ENCODE assay signal across 10 mouse cellular contexts in genomic region chr2:173024392-173024791, GRCm38 (mm10). TPM values are rescaled to one million over a fixed set of nuclear protein-coding genes. Genes with fewer than 3 reads are reported as not detected.
DNase-seq lines count a peak whose midpoint lies in the region; ATAC-seq and TF ChIP-seq lines count a peak whose summit lies in the region.
"Had no signal": no experiment of that assay in that cellular context is flagged by ENCODE, and none has a peak within 500 bp of the region (broad histone marks: within the 10 kb centered on the region; RNA-seq: fewer than 3 reads in every experiment).

No protein-coding gene starts in this region.

- peaks cover 15% of the 10 kb centered on the region for H3K27me3 ChIP-seq in forebrain, embryonic 12.5 days
- H3K27me3 ChIP-seq in forebrain, postnatal 0 days (ENCODE audit: insufficient read depth, low read length) = no peaks in the 10 kb centered on the region
- H3K27me3 ChIP-seq in megakaryocyte, embryonic 14.5 days (replicated peaks) = no peaks in the 10 kb centered on the region
- H3K27me3 ChIP-seq in intestine, embryonic 14.5 days (replicated peaks; ENCODE audit: control insufficient read depth, insufficient read depth, low read length) = peaks cover 8% of the 10 kb centered on the region

- no peak overlapping the region for H3K27ac ChIP-seq in forebrain, embryonic 12.5 days
- no peak overlapping the region for H3K27ac ChIP-seq in forebrain, postnatal 0 days (ENCODE audit: low read depth, low read length)
- no peak overlapping the region; the same call in 1 of the 2 replicates for H3K27ac ChIP-seq in intestine, embryonic 14.5 days (ENCODE audit: low read depth)

- H3K4me3 ChIP-seq in forebrain, embryonic 12.5 days (replicated peaks) = peak overlapping the region; percentile 77
- no peak overlapping the region for H3K4me3 ChIP-seq in forebrain, postnatal 0 days (ENCODE audit: low read depth, low read length)
- H3K4me3 ChIP-seq in megakaryocyte, embryonic 14.5 days (replicated peaks) = peak overlapping the region; percentile 97
- no peak overlapping the region for H3K4me3 ChIP-seq in intestine, embryonic 14.5 days (ENCODE audit: low read depth, low read length)

- peaks cover 53% of the 10 kb centered on the region for H3K36me3 ChIP-seq in forebrain, embryonic 12.5 days (replicated peaks)
- 0 out of 2 replicates have a peak, but pooled peaks cover 4% of the 10 kb centered on the region for H3K36me3 ChIP-seq in forebrain, postnatal 0 days (ENCODE audit: insufficient read depth)
- peaks cover 72% of the 10 kb centered on the region for H3K36me3 ChIP-seq in megakaryocyte, embryonic 14.5 days (replicated peaks; ENCODE audit: low read length)
- peaks cover 14% of the 10 kb centered on the region for H3K36me3 ChIP-seq in intestine, embryonic 14.5 days (ENCODE audit: control insufficient read depth, insufficient read depth, low read length)

- no peak for DNase-seq in forebrain, postnatal 0 days
- no peak for DNase-seq in intestine, embryonic 14.5 days (ENCODE audit: low spot score)
- peak; percentile 46 for DNase-seq in naive thymus-derived CD4-positive, alpha-beta T cell, adult 2 months (ENCODE audit: low read depth)
- no peak for DNase-seq in right cerebral cortex, postnatal 36 days (ENCODE audit: low spot score in 2 of 2)
- no peak for DNase-seq in right cerebral cortex, postnatal 10 days (ENCODE audit: low spot score in 2 of 2)
- DNase-seq: thymus, postnatal 36 days had no signal

- H3K4me1 ChIP-seq in forebrain, embryonic 12.5 days = peaks cover 65% of the 10 kb centered on the region
- peaks cover 7% of the 10 kb centered on the region for H3K4me1 ChIP-seq in forebrain, postnatal 0 days (ENCODE audit: insufficient read depth)
- peaks cover 83% of the 10 kb centered on the region for H3K4me1 ChIP-seq in megakaryocyte, embryonic 14.5 days
- H3K4me1 ChIP-seq in intestine, embryonic 14.5 days (replicated peaks; ENCODE audit: control insufficient read depth, insufficient read depth, low read length) = peaks cover 29% of the 10 kb centered on the region

- peak overlapping the region; percentile 65 for H3K4me2 ChIP-seq in forebrain, embryonic 12.5 days
- H3K4me2 ChIP-seq in forebrain, postnatal 0 days (ENCODE audit: low read depth) = no peak overlapping the region
- H3K4me2 ChIP-seq in intestine, embryonic 14.5 days (ENCODE audit: low read length) = peak overlapping the region; percentile 75

- no peak for ATAC-seq in forebrain, embryonic 12.5 days (ENCODE audit: low FRiP score)
- no peak for ATAC-seq in forebrain, postnatal 0 days
- ATAC-seq in megakaryocyte, adult 5-6 weeks (ENCODE audit: poor library complexity, severe bottlenecking) = no peak
- no peak for ATAC-seq in intestine, embryonic 14.5 days (replicated peaks; ENCODE audit: low FRiP score, low TSS enrichment, low read depth)

- peak overlapping the region; percentile 77 for H3K9ac ChIP-seq in forebrain, embryonic 12.5 days
- no peak overlapping the region for H3K9ac ChIP-seq in forebrain, postnatal 0 days
- no peak overlapping the region for H3K9ac ChIP-seq in intestine, embryonic 14.5 days (ENCODE audit: low read length)

- H3K9me3 ChIP-seq in forebrain, embryonic 12.5 days = no peaks in the 10 kb centered on the region
- no peaks in the 10 kb centered on the region for H3K9me3 ChIP-seq in forebrain, postnatal 0 days (ENCODE audit: low read length)
- H3K9me3 ChIP-seq in megakaryocyte, embryonic 14.5 days = no peaks in the 10 kb centered on the region
- H3K9me3 ChIP-seq in intestine, embryonic 14.5 days (ENCODE audit: control insufficient read depth, low read length) = no peaks in the 10 kb centered on the region

- TF ChIP-seq CTCF in forebrain, postnatal 0 days (IDR thresholded peaks at IDR 0.05; ENCODE audit: low read depth) = no peak

- WGBS in forebrain, embryonic 12.5 days = 81% methylated on average over 8 of the region's 8 CpGs
- 71% methylated on average over 8 of the region's 8 CpGs for WGBS in forebrain, postnatal 0 days
- 78% methylated on average over 8 of the region's 8 CpGs for WGBS in intestine, embryonic 14.5 days

RNA-seq across cellular contexts. Expression of gene Rbm38, which starts 4.1 kb away (rescaled TPM):
- polyA plus RNA-seq in forebrain, embryonic 12.5 days (2016; fragmentation: Nextera tagmentation; extraction: Ambion mirVana) = 65.0 and 67.6 TPM in 2 replicates
- total RNA-seq in forebrain, postnatal 0 days (2014; rRNA removed) = 5.9 and 6.6 TPM in 2 replicates
- polyA plus RNA-seq in forebrain, postnatal 0 days (2015; fragmentation: Nextera tagmentation; extraction: Ambion mirVana) = 11.0 and 14.5 TPM in 2 replicates
- polyA plus RNA-seq in megakaryocyte, embryonic 14.5 days (2012; ENCODE audit: insufficient read depth, low replicate concordance) = 1,149 and 2,622 TPM in 2 replicates
- total RNA-seq in megakaryocyte, adult 5-6 weeks (2015) = 124 and 143 TPM in 2 replicates
- total RNA-seq in megakaryocyte, adult 5-6 weeks (2017) = 43.2 and 59.0 TPM in 2 replicates
- 49.4 and 53.0 TPM in 2 replicates for polyA plus RNA-seq in intestine, embryonic 14.5 days (2014; fragmentation: Nextera tagmentation; extraction: Ambion mirVana)

RNA-seq across cellular contexts. Expression of gene Rae1, which starts 24.5 kb away (rescaled TPM):
- polyA plus RNA-seq in forebrain, embryonic 12.5 days (2016; fragmentation: Nextera tagmentation; extraction: Ambion mirVana) = 122 and 132 TPM in 2 replicates
- total RNA-seq in forebrain, postnatal 0 days (2014; rRNA removed) = 103 and 108 TPM in 2 replicates
- polyA plus RNA-seq in forebrain, postnatal 0 days (2015; fragmentation: Nextera tagmentation; extraction: Ambion mirVana) = 150 and 161 TPM in 2 replicates
- polyA plus RNA-seq in megakaryocyte, embryonic 14.5 days (2012; ENCODE audit: insufficient read depth, low replicate concordance) = 26.3 and 89.2 TPM in 2 replicates
- 53.2 and 72.9 TPM in 2 replicates for total RNA-seq in megakaryocyte, adult 5-6 weeks (2015)
- total RNA-seq in megakaryocyte, adult 5-6 weeks (2017) = 42.4 and 54.3 TPM in 2 replicates
- polyA plus RNA-seq in intestine, embryonic 14.5 days (2014; fragmentation: Nextera tagmentation; extraction: Ambion mirVana) = 143 and 150 TPM in 2 replicates

RNA-seq across cellular contexts. Expression of gene Spo11, which starts 46.9 kb away (rescaled TPM):
- 0.27 and 1.0 TPM in 2 replicates for polyA plus RNA-seq in forebrain, embryonic 12.5 days (2016; fragmentation: Nextera tagmentation; extraction: Ambion mirVana)
- 1.1 and 1.3 TPM in 2 replicates for total RNA-seq in forebrain, postnatal 0 days (2014; rRNA removed)
- 0.92 and 1.1 TPM in 2 replicates for polyA plus RNA-seq in forebrain, postnatal 0 days (2015; fragmentation: Nextera tagmentation; extraction: Ambion mirVana)
- polyA plus RNA-seq in megakaryocyte, embryonic 14.5 days (2012; ENCODE audit: insufficient read depth, low replicate concordance) = not detected in 2 replicates
- total RNA-seq in megakaryocyte, adult 5-6 weeks (2015) = 0.64 and 1.0 TPM in 2 replicates
- total RNA-seq in megakaryocyte, adult 5-6 weeks (2017) = 0.04 TPM in 1 of 2 replicates, not detected in the other
- polyA plus RNA-seq in intestine, embryonic 14.5 days (2014; fragmentation: Nextera tagmentation; extraction: Ambion mirVana) = 0.04 TPM in 1 of 2 replicates, not detected in the other
- polyA plus RNA-seq: C2C12 had no signal

Comparison
In these comparisons a context has a peak if more than half of its experiments do, and no peak if none do; other contexts are left out.
1. H3K4me3 ChIP-seq: peak in forebrain, embryonic 12.5 days (single experiment) and megakaryocyte, embryonic 14.5 days (single experiment); none in forebrain, postnatal 0 days (single experiment) and intestine, embryonic 14.5 days (single experiment).
2. RNA of gene Rbm38, which starts 4.1 kb away (polyA plus RNA-seq): 1,149 to 2,622 TPM in megakaryocyte, embryonic 14.5 days; 65.0 to 67.6 TPM in forebrain, embryonic 12.5 days, 49.4 to 53.0 TPM in intestine, embryonic 14.5 days and 11.0 to 14.5 TPM in forebrain, postnatal 0 days; every median in the first group is over 10 times any median in the second.